Mouse (Mus musculus) lung, adult 18-20 months (tissue): ENCODE measurements around the gene Il18rap.
A peak's percentile ranks its signal among the peaks of the same experiment; 100 is the strongest.
"Not testable (repeated sequence)": the region's sequence is repeated elsewhere in the genome, so short reads cannot be mapped to it uniquely, and the experiment has no call there.

Experiments
- DNase-seq, 2 experiments: peaks; one replicate each; pipeline ENCODE4 v3.0.0; 2022; ENCODE audit warnings: mixed read lengths in 2 of 2

Il18rap gene

DNA sequence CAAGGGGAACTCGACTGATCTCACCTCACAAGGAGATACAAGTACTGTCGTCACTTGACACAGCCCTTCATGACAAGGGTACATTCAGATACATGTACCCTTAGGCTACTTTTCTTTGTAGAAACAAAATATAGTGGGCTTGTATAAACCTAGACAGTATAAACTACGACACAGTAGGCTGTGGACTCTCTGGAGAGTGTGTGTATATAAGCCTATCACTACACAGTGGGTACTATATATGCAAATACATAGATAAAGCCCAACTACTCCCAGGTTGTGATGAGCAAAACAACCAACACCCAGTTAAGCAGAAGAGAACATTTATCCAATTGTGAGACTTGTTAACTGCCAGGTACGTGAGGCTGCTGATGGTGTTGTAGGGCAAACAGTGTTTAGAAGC, 31.5 kb downstream of the Il18rap start:
- DNase-seq: no peak

DNA sequence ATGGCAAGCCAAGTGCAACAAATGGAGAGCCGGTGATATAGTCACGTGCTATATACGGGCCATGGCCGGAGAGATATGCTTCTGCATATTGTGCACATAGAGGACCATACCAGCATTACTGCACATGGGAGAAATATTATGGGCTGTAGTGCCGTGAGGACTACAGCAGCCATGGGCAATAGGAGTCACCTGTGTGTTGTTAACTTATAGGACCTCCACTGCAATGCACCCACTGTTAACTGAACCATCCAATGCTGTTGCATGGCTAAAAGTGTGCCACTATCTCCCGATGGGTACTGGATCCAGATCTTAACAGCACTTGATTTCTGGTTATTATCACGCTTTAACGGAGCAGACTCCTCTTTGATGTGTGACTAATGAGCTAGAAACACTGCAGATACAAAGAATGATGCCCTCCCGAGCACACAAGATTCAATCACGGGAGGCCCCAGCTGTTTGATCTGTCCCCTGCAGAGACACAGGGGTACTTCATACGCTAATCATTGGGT, 32.0 kb downstream of the Il18rap start:
- no peak for DNase-seq

DNA sequence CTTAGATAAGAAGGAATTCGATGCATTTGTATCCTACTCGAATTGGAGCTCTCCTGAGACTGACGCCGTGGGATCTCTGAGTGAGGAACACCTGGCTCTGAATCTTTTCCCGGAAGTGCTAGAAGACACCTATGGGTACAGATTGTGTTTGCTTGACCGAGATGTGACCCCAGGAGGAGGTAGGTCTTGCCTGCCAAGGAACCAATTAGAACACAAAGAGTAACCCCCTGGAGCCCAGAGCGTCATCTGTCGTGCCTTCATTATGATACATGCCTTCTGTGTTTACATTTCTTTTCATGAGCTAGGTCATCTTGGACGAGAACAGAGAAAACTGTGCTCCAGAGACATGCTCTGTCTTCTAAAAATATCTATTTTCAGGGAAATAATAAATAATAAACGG, 32.6 kb downstream of the Il18rap start:
- peak in 1 of 2 experiments; percentile 5 for DNase-seq

DNA sequence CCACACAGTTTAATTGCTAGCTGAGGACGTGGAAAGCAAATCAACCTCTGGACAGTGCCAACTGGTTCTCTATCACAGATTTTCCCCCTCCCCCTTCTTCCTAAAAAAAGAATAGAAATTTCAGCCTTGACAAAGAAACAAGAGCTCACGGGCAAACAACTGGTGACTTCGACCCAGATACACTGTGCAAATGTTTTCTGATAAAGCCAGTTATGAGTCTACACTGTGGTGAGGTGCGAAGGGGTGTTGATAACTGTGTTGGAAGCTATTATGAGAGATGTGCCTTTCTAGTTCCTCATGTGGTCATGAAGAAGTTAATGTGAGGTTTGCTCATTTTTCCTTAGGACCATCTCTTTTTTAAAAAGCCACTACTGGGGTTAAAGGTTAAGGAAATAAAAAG, 54.2 kb downstream of the Il18rap start:
- DNase-seq: no peak

- peak in 1 of 2 experiments; percentile 20 for DNase-seq
These were observed 64.6 kb downstream of the Il18rap start, which contains the start of gene Slc9a4 for GRCm38 (mm10) chr1:40579784-40580183. Gene Slc9a4 (plus strand): TSS chr1:40580081.

DNA sequence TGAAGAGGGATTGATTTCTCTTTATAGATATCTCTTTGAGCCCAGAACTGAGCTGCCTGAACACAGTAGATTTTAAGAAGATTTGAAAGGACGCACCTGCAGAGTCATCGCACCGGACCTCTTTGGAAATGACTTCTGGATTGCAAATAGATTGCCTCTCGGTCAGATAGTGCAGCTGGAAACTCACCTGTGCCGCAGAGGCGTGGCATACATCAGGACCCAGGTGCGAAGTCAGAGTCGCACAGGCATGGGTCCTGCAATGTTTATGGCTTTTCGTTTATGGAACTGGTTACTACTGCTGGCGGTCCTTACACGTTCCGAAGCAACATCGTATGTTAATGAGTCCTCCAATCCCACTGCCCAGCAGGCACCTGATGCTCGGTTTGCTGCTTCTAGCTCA, 65.1 kb downstream of the Il18rap start:
- DNase-seq: no peak

- no peak for DNase-seq
These were observed 71.6 kb downstream of the Il18rap start for GRCm38 (mm10) chr1:40586776-40587175.

- DNase-seq: peak; percentile 27 to 34
These were observed 75.8 kb downstream of the Il18rap start for GRCm38 (mm10) chr1:40590931-40591330.

DNA sequence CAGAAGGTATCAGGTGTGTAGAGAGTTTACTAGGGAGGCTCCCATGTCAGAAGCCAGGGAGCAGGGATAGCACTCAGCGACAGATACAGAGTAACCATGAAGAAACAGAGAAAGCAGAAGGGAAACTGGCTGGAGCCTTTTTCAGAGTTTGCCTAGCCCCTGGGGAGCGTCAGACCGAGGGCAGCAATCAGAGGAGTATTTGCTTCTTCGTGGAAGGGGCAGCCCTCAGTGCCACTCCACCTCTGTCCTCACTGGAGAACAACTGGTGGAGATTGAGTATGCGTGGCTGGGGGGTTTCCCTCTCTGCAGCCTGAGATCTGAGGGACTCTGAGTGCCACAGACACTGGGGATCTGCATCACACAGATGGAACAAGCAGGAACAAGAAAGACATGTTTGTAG, 82.7 kb downstream of the Il18rap start:
- no peak for DNase-seq

- DNase-seq: not testable (repeated sequence)
These were observed 84.5 kb downstream of the Il18rap start for GRCm38 (mm10) chr1:40599661-40600060.

DNA sequence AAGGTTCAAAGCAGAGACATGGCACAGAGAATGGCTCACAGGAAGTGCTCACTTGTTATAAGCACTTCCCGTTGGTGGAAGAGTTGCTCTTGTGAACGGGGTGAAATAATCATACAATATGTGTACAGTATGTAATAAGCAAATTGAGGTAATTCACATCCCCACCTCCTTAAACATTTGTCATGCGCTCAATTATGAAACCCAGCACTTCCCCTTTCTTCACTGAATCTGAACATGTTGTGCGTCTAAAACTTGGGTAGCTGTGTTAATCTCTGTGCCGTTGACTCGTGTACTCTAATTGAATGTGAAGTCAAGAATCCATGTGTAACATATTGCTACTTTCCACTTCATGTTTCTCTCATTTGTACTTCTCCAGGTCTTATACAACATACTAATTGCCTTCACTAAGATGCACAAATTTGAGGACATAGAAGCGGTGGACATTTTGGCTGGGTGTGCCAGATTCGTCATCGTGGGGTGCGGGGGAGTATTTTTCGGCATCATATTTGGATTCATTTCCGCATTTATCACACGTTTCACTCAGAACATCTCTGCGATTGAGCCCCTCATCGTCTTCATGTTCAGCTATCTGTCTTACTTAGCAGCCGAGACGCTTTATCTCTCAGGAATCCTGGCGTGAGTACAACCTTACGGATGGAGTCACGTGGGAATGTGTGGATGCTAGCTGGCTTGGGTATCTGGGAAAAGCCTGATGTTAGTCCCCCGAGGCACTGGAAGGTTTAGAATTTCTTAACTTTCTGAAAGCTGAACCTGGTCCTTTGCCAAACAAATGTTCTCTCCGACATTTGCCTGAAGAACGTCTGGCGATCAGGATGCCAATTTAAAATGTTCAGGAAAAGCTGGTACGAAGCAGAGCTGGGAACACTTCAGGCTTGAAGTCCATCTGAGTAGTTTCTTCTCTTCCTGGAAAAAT, 85.5 kb downstream of the Il18rap start:
- DNase-seq: peak; percentile 5 to 25
